ENCODE assay signal across 28 mouse cellular contexts in genomic region chr14:110921989-110922388, GRCm38 (mm10).
"Had no signal": no experiment of that assay in that cellular context is flagged by ENCODE, and none has a peak within 500 bp of the region (broad histone marks: within the 10 kb centered on the region; RNA-seq: fewer than 3 reads in every experiment).

No protein-coding gene starts in this region.

- H3K9me3 ChIP-seq: embryonic facial prominence, embryonic 10.5 days; embryonic facial prominence, embryonic 12.5 days; embryonic facial prominence, embryonic 13.5 days; embryonic facial prominence, embryonic 15.5 days; forebrain, embryonic 10.5 days; forebrain, embryonic 12.5 days; forebrain, embryonic 13.5 days; forebrain, embryonic 15.5 days had no signal

- H3K27ac ChIP-seq: embryonic facial prominence, embryonic 10.5 days; embryonic facial prominence, embryonic 12.5 days; embryonic facial prominence, embryonic 13.5 days; embryonic facial prominence, embryonic 15.5 days; forebrain, embryonic 10.5 days; forebrain, embryonic 12.5 days; forebrain, embryonic 13.5 days; forebrain, embryonic 15.5 days; gastrocnemius, adult 2 months; heart, adult 2 months had no signal

- DNase-seq: cerebellum, adult 8-10 months; cerebellum, adult 9-10 months; cerebellum, adult 9-11 months; cerebellum, postnatal 10 days; cerebellum, postnatal 14 days; cerebellum, postnatal 25 days; cerebellum, postnatal 36 days; embryo, embryonic 11 days; forebrain, postnatal 0 days; gastrocnemius, adult 2 months; gastrocnemius, postnatal 10 days; gastrocnemius, postnatal 14 days; gastrocnemius, postnatal 25 days; gastrocnemius, postnatal 36 days; heart, adult 11 months; heart, adult 18-20 months; heart, adult 2 months had no signal

- H3K4me3 ChIP-seq: embryonic facial prominence, embryonic 10.5 days; embryonic facial prominence, embryonic 12.5 days; embryonic facial prominence, embryonic 13.5 days; embryonic facial prominence, embryonic 15.5 days; erythroblast, embryonic 14.5 days; forebrain, embryonic 10.5 days; forebrain, embryonic 12.5 days; forebrain, embryonic 13.5 days; forebrain, embryonic 15.5 days; gastrocnemius, adult 2 months; heart, adult 2 months had no signal

- H3K36me3 ChIP-seq: embryonic facial prominence, embryonic 10.5 days; embryonic facial prominence, embryonic 12.5 days; embryonic facial prominence, embryonic 13.5 days; embryonic facial prominence, embryonic 15.5 days; forebrain, embryonic 10.5 days; forebrain, embryonic 12.5 days; forebrain, embryonic 15.5 days had no signal

- H3K27me3 ChIP-seq: embryonic facial prominence, embryonic 12.5 days; embryonic facial prominence, embryonic 13.5 days; embryonic facial prominence, embryonic 15.5 days; forebrain, embryonic 12.5 days; forebrain, embryonic 13.5 days; forebrain, embryonic 15.5 days had no signal

- ATAC-seq: forebrain, embryonic 13.5 days; forebrain, embryonic 14.5 days; forebrain, embryonic 15.5 days; forebrain, embryonic 16.5 days; forebrain, postnatal 0 days had no signal

- H3K4me2 ChIP-seq: embryonic facial prominence, embryonic 12.5 days; embryonic facial prominence, embryonic 13.5 days; embryonic facial prominence, embryonic 15.5 days; forebrain, embryonic 12.5 days; forebrain, embryonic 13.5 days; forebrain, embryonic 15.5 days had no signal

- H3K9ac ChIP-seq: embryonic facial prominence, embryonic 12.5 days; embryonic facial prominence, embryonic 13.5 days; embryonic facial prominence, embryonic 15.5 days; forebrain, embryonic 12.5 days; forebrain, embryonic 13.5 days; forebrain, embryonic 15.5 days; forebrain, postnatal 0 days had no signal

- H3K4me1 ChIP-seq: embryonic facial prominence, embryonic 10.5 days; embryonic facial prominence, embryonic 12.5 days; embryonic facial prominence, embryonic 13.5 days; embryonic facial prominence, embryonic 15.5 days; forebrain, embryonic 10.5 days; forebrain, embryonic 12.5 days; forebrain, embryonic 13.5 days; forebrain, embryonic 15.5 days had no signal
